Mouse (Mus musculus): ENCODE measurements around the gene Zmynd10. TPM values are rescaled to one million over a fixed set of nuclear protein-coding genes. Genes with fewer than 3 reads are reported as not detected.

Gene Zmynd10
- polyA plus RNA-seq, 1 experiment from 2014 or later: 4.3 TPM

DNA sequence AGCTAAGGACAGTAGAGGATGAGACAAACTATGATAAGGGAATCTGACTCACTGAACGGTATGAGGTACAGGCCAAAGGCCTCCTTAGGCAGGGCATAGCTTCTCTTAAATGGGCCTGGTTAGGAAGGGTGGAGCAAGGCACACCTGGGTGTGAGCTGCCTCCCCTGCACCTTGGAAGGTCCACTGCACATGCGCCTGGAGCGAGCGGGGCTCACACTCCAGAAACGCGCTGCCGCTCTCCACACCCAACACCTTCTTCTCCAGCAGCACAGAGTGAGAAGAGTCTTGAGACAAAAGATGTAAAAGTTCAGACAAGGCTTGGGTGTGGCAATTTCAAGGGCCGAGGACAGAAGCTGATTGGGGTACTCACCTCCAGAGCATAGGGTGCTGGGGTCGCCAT, 52.3 kb downstream of the Zmynd10 start:
- ATAC-seq (no peak), DNase-seq (ENCODE audit: low spot score) (no peak)
- H3K4me2 ChIP-seq (ENCODE audit: low read length): no peak overlapping the region
- WGBS: 91% methylated on average over 9 of the region's 9 CpGs
- H3K27ac ChIP-seq (ENCODE audit: low read depth, low read length): no peak overlapping the region
- no peak overlapping the region for H3K4me3 ChIP-seq (ENCODE audit: low read depth, low read length)
- H3K27me3 ChIP-seq (replicated peaks; ENCODE audit: control insufficient read depth, insufficient read depth, low read length): no peaks in the 10 kb centered on the region
- no peaks in the 10 kb centered on the region for H3K4me1 ChIP-seq (ENCODE audit: control insufficient read depth, insufficient read depth, low read length)
- H3K9ac ChIP-seq (ENCODE audit: low read length): no peak overlapping the region
- no peaks in the 10 kb centered on the region for H3K9me3 ChIP-seq (replicated peaks; ENCODE audit: control insufficient read depth, low read length)
- H3K36me3 ChIP-seq (ENCODE audit: control insufficient read depth, insufficient read depth, low read length): peaks cover 3% of the 10 kb centered on the region; the same call in 1 of the 2 replicates

DNA sequence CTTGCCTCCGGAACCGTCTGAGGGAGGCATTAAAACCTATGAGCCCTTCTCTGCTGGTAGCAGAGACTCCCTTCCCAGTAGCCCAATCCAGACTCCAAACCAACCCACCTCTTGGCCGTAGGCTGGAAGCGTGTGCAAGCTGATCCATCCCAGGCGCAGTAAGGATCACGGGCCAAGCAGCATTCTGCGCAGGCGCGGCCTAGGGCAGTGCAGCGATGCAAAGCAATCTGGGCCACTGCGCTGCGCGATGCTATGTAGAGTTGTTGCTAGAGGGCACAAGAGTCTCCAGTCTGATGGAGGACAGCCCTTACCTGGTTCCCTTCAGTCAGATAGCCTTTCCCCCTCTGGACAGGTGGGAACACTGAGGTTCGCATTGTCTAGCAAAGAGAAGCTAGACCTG, 52.7 kb downstream of the Zmynd10 start:
- Histone ChIP-seq H3K27me3 (replicated peaks; ENCODE audit: control insufficient read depth, insufficient read depth, low read length) (no peaks in the 10 kb centered on the region), H3K9ac (ENCODE audit: low read length) (no peak overlapping the region), H3K9me3 (replicated peaks; ENCODE audit: control insufficient read depth, low read length) (no peaks in the 10 kb centered on the region), H3K4me2 (ENCODE audit: low read length) (no peak overlapping the region), H3K4me1 (ENCODE audit: control insufficient read depth, insufficient read depth, low read length) (peaks cover 2% of the 10 kb centered on the region; the same call in 1 of the 2 replicates), H3K36me3 (ENCODE audit: control insufficient read depth, insufficient read depth, low read length) (0 out of 2 replicates have a peak, but pooled peaks cover 3% of the 10 kb centered on the region), H3K4me3 (ENCODE audit: low read depth, low read length) (no peak overlapping the region), H3K27ac (ENCODE audit: low read depth, low read length) (no peak overlapping the region)
- peak; percentile 36 for DNase-seq (ENCODE audit: low spot score)
- ATAC-seq: no peak
- 79% methylated on average over 14 of the region's 14 CpGs for WGBS

DNA sequence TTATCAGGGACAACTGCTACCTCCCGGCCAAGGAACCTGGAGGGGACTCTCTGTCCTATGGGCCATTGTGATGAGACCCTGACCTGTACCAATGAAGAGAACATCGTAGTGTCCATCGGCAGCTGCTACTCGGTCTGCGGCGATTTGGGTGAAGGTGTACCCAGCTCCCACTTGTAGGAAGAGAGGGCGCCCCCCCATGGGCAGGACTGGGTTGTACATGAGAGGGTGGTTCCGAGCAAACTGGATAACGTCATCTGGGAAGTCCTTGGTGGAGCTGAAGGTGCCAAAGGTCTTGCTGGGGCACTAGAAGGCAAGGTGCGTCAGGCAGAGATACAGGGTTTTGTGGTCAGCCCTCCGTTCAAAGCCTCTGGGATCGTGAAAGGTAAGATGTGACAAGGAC, 53.6 kb downstream of the Zmynd10 start:
- Histone ChIP-seq H3K36me3 (ENCODE audit: control insufficient read depth, insufficient read depth, low read length) (no peaks in the 10 kb centered on the region), H3K9me3 (replicated peaks; ENCODE audit: control insufficient read depth, low read length) (no peaks in the 10 kb centered on the region), H3K27ac (ENCODE audit: low read depth, low read length) (no peak overlapping the region), H3K27me3 (replicated peaks; ENCODE audit: control insufficient read depth, insufficient read depth, low read length) (no peaks in the 10 kb centered on the region), H3K4me3 (ENCODE audit: low read depth, low read length) (no peak overlapping the region), H3K9ac (ENCODE audit: low read length) (no peak overlapping the region), H3K4me2 (ENCODE audit: low read length) (no peak overlapping the region), H3K4me1 (ENCODE audit: control insufficient read depth, insufficient read depth, low read length) (peaks cover 3% of the 10 kb centered on the region; the same call in 1 of the 2 replicates)
- WGBS: 78% methylated on average over 12 of the region's 12 CpGs
- DNase-seq (ENCODE audit: low spot score) (no peak), ATAC-seq (no peak)

Other genes with a start within 250 kb of the Zmynd10 start
- 14.0 and 15.7 TPM in 2 replicates for gene Hemk1, start 208.9 kb upstream of the Zmynd10 start, polyA plus RNA-seq (2014; fragmentation: Nextera tagmentation; extraction: Ambion mirVana)
- 2.0 and 2.3 TPM in 2 replicates for gene 6430571L13Rik, start 206.7 kb upstream of the Zmynd10 start, polyA plus RNA-seq (2014; fragmentation: Nextera tagmentation; extraction: Ambion mirVana)
- 4.2 and 4.3 TPM in 2 replicates for gene Cacna2d2, start 147.7 kb upstream of the Zmynd10 start, polyA plus RNA-seq (2014; fragmentation: Nextera tagmentation; extraction: Ambion mirVana)
- gene Tmem115, start 13.4 kb upstream of the Zmynd10 start, polyA plus RNA-seq (2014; fragmentation: Nextera tagmentation; extraction: Ambion mirVana): 44.4 and 53.4 TPM in 2 replicates
- 33.1 and 38.0 TPM in 2 replicates for gene Cyb561d2, start 5.1 kb upstream of the Zmynd10 start, polyA plus RNA-seq (2014; fragmentation: Nextera tagmentation; extraction: Ambion mirVana)
- 83.2 and 83.8 TPM in 2 replicates for gene Nprl2, start 5.1 kb upstream of the Zmynd10 start, polyA plus RNA-seq (2014; fragmentation: Nextera tagmentation; extraction: Ambion mirVana)
- 34.7 and 37.1 TPM in 2 replicates for gene Rassf1, start 4.3 kb downstream of the Zmynd10 start, polyA plus RNA-seq (2014; fragmentation: Nextera tagmentation; extraction: Ambion mirVana)
- gene Tusc2, start 16.0 kb downstream of the Zmynd10 start, polyA plus RNA-seq (2014; fragmentation: Nextera tagmentation; extraction: Ambion mirVana): 105 and 107 TPM in 2 replicates
- gene Hyal2, start 20.6 kb downstream of the Zmynd10 start, polyA plus RNA-seq (2014; fragmentation: Nextera tagmentation; extraction: Ambion mirVana): 98.0 and 109 TPM in 2 replicates
- gene Hyal1, start 29.6 kb downstream of the Zmynd10 start, polyA plus RNA-seq (2014; fragmentation: Nextera tagmentation; extraction: Ambion mirVana): 2.6 and 3.3 TPM in 2 replicates
- 17.4 and 18.7 TPM in 2 replicates for gene Naa80, start 31.6 kb downstream of the Zmynd10 start, polyA plus RNA-seq (2014; fragmentation: Nextera tagmentation; extraction: Ambion mirVana)
- gene Hyal3, start 33.5 kb downstream of the Zmynd10 start, polyA plus RNA-seq (2014; fragmentation: Nextera tagmentation; extraction: Ambion mirVana): 0.66 and 1.0 TPM in 2 replicates
- gene Ifrd2, start 40.3 kb downstream of the Zmynd10 start, polyA plus RNA-seq (2014; fragmentation: Nextera tagmentation; extraction: Ambion mirVana): 18.7 and 19.1 TPM in 2 replicates
- gene Sema3b, start 61.9 kb downstream of the Zmynd10 start, polyA plus RNA-seq (2014; fragmentation: Nextera tagmentation; extraction: Ambion mirVana): 0.85 and 1.3 TPM in 2 replicates
- 371 and 423 TPM in 2 replicates for gene Gnai2, start 88.1 kb downstream of the Zmynd10 start, polyA plus RNA-seq (2014; fragmentation: Nextera tagmentation; extraction: Ambion mirVana)
- gene Slc38a3, start 122.2 kb downstream of the Zmynd10 start, polyA plus RNA-seq (2014; fragmentation: Nextera tagmentation; extraction: Ambion mirVana): 32.8 and 32.9 TPM in 2 replicates
- gene Gnat1, start 132.4 kb downstream of the Zmynd10 start, polyA plus RNA-seq (2014; fragmentation: Nextera tagmentation; extraction: Ambion mirVana): 0.28 and 0.66 TPM in 2 replicates
- gene Sema3f, start 163.2 kb downstream of the Zmynd10 start, polyA plus RNA-seq (2014; fragmentation: Nextera tagmentation; extraction: Ambion mirVana): 7.4 and 12.2 TPM in 2 replicates
- gene Rbm5, start 223.7 kb downstream of the Zmynd10 start, polyA plus RNA-seq (2014; fragmentation: Nextera tagmentation; extraction: Ambion mirVana): 188 and 210 TPM in 2 replicates

All from forebrain, embryonic 14.5 days (tissue).